Mouse (Mus musculus) C2C12 (cell line): ENCODE measurements around the gene Mrps15.

Source experiments
- CTCF ChIP-seq: IDR thresholded peaks from one replicate; pipeline ENCODE4 v1.5.1; 2011; ENCODE audit not compliant: control insufficient read depth, insufficient read depth, insufficient read length
- MYOD1 ChIP-seq: IDR thresholded peaks from one replicate; pipeline ENCODE4 v1.6.1; 2011; ENCODE audit warnings: low read depth; ENCODE audit not compliant: control insufficient read depth, insufficient read length
- USF1 ChIP-seq: IDR thresholded peaks from one replicate; pipeline ENCODE4 v1.6.1; 2011; ENCODE audit warnings: low read depth, mild to moderate bottlenecking, control low read depth, moderate library complexity

GRCm38 (mm10) chr4:126104261-126105075 lies 57.7 kb downstream of the Mrps15 start:
- no peak for TF ChIP-seq CTCF
- TF ChIP-seq MYOD1, result no peak
- no peak for TF ChIP-seq USF1
